Mouse (Mus musculus) frontal cortex, postnatal 36 days (tissue): ENCODE measurements around the gene Pbx4.

ENCODE experiments used
- DNase-seq, 2 experiments: peaks; one replicate each; pipeline ENCODE4 v3.0.0; 2022; ENCODE audit warnings: low spot score in 2 of 2

Pbx4 gene

GRCm38 (mm10) chr8:69899876-69900275 is 67.6 kb downstream of the Pbx4 start:
- DNase-seq = no peak

GRCm38 (mm10) chr8:69900895-69901451 is 68.7 kb downstream of the Pbx4 start:
- DNase-seq = no peak

GRCm38 (mm10) chr8:69901484-69902162 is 69.3 kb downstream of the Pbx4 start:
- DNase-seq = peak; percentile 98 to 99

GRCm38 (mm10) chr8:69902163-69903062 is 70.1 kb downstream of the Pbx4 start, which contains the start of the genes Tssk6, Ndufa13 and Yjefn3:
Tssk6 (plus strand) TSS chr8:69902184.
Ndufa13 (minus strand) TSS chr8:69902558.
Yjefn3 (minus strand) TSS chr8:69902712.
- no peak for DNase-seq

- DNase-seq = peak; percentile 99
Observed at GRCm38 (mm10) chr8:69903063-69903542, 70.8 kb downstream of the Pbx4 start.

- DNase-seq = no peak
Observed at GRCm38 (mm10) chr8:69904096-69904495, 71.8 kb downstream of the Pbx4 start.

- no peak for DNase-seq
Observed at GRCm38 (mm10) chr8:69906260-69906659, 74.0 kb downstream of the Pbx4 start.

GRCm38 (mm10) chr8:69907106-69907505 is 74.8 kb downstream of the Pbx4 start:
- DNase-seq = no peak

- DNase-seq = no peak
Observed at GRCm38 (mm10) chr8:69911917-69912316, 79.6 kb downstream of the Pbx4 start.

GRCm38 (mm10) chr8:69912478-69913074 is 80.3 kb downstream of the Pbx4 start:
- DNase-seq = peak in 1 of 2 experiments; percentile 50

GRCm38 (mm10) chr8:69914526-69914925 is 82.2 kb downstream of the Pbx4 start:
- no peak for DNase-seq

GRCm38 (mm10) chr8:69915748-69916147 is 83.5 kb downstream of the Pbx4 start:
- peak; percentile 46 to 57 for DNase-seq

- no peak for DNase-seq
Observed at GRCm38 (mm10) chr8:69918506-69918905, 86.2 kb downstream of the Pbx4 start.

GRCm38 (mm10) chr8:69919010-69919409 is 86.7 kb downstream of the Pbx4 start:
- DNase-seq = peak; percentile 75 to 89

GRCm38 (mm10) chr8:69919876-69920662 is 87.8 kb downstream of the Pbx4 start:
- no peak for DNase-seq

GRCm38 (mm10) chr8:69921141-69921540 is 88.8 kb downstream of the Pbx4 start:
- no peak for DNase-seq
